Mouse (Mus musculus) ES-E14 (cell line): ENCODE data around the gene Rxfp2.

Source experiments
- CHD2 ChIP-seq: IDR thresholded peaks from 2 replicates; pipeline ENCODE4 v1.6.1; 2014; ENCODE audit warnings: mild to moderate bottlenecking, low read depth, low read length, inconsistent platforms
- HCFC1 ChIP-seq: IDR thresholded peaks from 2 replicates; pipeline ENCODE4 v1.6.1; 2012; ENCODE audit warnings: low read length, inconsistent platforms, borderline replicate concordance; ENCODE audit not compliant: insufficient read depth
- MAFK ChIP-seq: IDR thresholded peaks from 2 replicates; pipeline ENCODE4 v1.6.1; 2014; ENCODE audit warnings: mild to moderate bottlenecking, low read depth, low read length, inconsistent platforms; ENCODE audit not compliant: insufficient read depth
- ZC3H11A ChIP-seq: IDR thresholded peaks from 2 replicates; pipeline ENCODE4 v1.6.1; 2012; ENCODE audit warnings: low read depth, mild to moderate bottlenecking, inconsistent platforms, low read length, borderline replicate concordance
- ZNF384 ChIP-seq: IDR thresholded peaks from 2 replicates; pipeline ENCODE4 v1.6.1; 2012; ENCODE audit warnings: low read depth, low read length, inconsistent platforms

DNA sequence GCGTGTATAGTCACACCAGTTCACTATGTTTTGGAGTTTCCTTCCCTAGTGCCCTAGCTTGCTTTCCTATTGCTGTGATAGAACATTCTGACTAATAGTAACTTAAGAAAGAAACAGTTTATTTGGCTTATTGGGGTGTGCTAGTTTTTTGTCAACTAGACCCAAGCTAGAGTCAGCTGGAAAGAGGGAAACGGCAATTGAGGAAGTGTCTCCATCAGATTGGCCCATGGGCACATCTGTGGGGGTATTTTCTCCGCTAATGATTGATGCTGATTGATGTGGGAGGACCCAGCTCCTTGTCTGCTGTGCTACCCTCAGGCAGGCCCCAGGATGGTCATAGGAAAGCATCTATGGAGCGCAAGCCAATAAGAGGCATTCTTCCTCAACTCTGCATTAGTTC lies 103.6 kb downstream of the Rxfp2 start:
- TF ChIP-seq CHD2 (no peak), ZC3H11A (no peak), ZNF384 (no peak), MAFK (no peak), HCFC1 (no peak)
